Mouse (Mus musculus) kidney, postnatal 0 days (tissue): Measurements from ENCODE around the gene Iffo2. TPM values are rescaled to one million over a fixed set of nuclear protein-coding genes. Genes with fewer than 3 reads are reported as not detected.

Experiments used
- ATAC-seq: fragments of 200-750 bp; cut with Nextera tagmentation; replicated peaks from 2 replicates; pipeline ENCODE4 v1.8.0; 2017; ENCODE audit warnings: low read depth, moderate number of reproducible peaks, moderate TSS enrichment, moderate library complexity; ENCODE audit not compliant: low FRiP score
- DNase-seq: peaks from one replicate; pipeline ENCODE4 v3.0.0-alpha.2; 2016; ENCODE audit warnings: low spot score
- H3K27ac ChIP-seq: fragments of 300-500 bp; sonication (generic); 2 replicates; pipeline ENCODE4 v1.5.1; 2014; ENCODE audit warnings: mild to moderate bottlenecking
- H3K27me3 ChIP-seq: fragments of 300-500 bp; sonication (generic); 2 replicates; pipeline ENCODE4 v1.6.1; 2014; ENCODE audit warnings: low read length, mixed read lengths; ENCODE audit not compliant: insufficient read depth
- H3K36me3 ChIP-seq: fragments of 300-500 bp; sonication (generic); 2 replicates; pipeline ENCODE4 v1.6.1; 2014; ENCODE audit warnings: low read length, mixed read lengths; ENCODE audit not compliant: insufficient read depth
- H3K4me1 ChIP-seq: fragments of 300-500 bp; sonication (generic); replicated peaks from 2 replicates; pipeline ENCODE4 v1.6.1; 2014; ENCODE audit warnings: antibody characterized with exemption, low read length, mixed read lengths; ENCODE audit not compliant: insufficient read depth
- H3K4me2 ChIP-seq: fragments of 300-500 bp; sonication (generic); 2 replicates; pipeline ENCODE4 v1.6.1; 2014; ENCODE audit warnings: mild to moderate bottlenecking, low read length, moderate library complexity, mixed read lengths
- H3K4me3 ChIP-seq: fragments of 300-500 bp; sonication (generic); replicated peaks from 2 replicates; pipeline ENCODE4 v1.5.1; 2014; ENCODE audit warnings: low read depth, low read length
- H3K9ac ChIP-seq: fragments of 300-500 bp; sonication (generic); 2 replicates; pipeline ENCODE4 v1.6.1; 2014; ENCODE audit warnings: low read depth, low read length
- H3K9me3 ChIP-seq: fragments of 300-500 bp; sonication (generic); replicated peaks from 2 replicates; pipeline ENCODE4 v1.6.1; 2016; ENCODE audit warnings: low read length, inconsistent platforms, mixed read lengths
- CTCF ChIP-seq: IDR thresholded peaks from 2 replicates; pipeline ENCODE4 v1.5.1; 2016; ENCODE audit warnings: antibody characterized with exemption, low read depth, mild to moderate bottlenecking, moderate library complexity
- WGBS: fragments of 180-500 bp; shearing (Covaris S2); extraction: QIAGEN DNeasy Blood & Tissue Kit; methylation state at CpG from one replicate; pipeline ENCODE4 v1.1.7; 2014; 5-methylcytosine and 5-hydroxymethylcytosine counted together
- polyA plus RNA-seq: library from polyadenylated mRNA; unstranded; fragments of >200 nt; fragmentation: Nextera tagmentation; extraction: Ambion mirVana; gene quantifications from 2 replicates; pipeline ENCODE4 v1.2.1, GENCODE M21; 2015

Gene Iffo2
- polyA plus RNA-seq, 1 experiment from 2014 or later: 4.8 TPM

DNA sequence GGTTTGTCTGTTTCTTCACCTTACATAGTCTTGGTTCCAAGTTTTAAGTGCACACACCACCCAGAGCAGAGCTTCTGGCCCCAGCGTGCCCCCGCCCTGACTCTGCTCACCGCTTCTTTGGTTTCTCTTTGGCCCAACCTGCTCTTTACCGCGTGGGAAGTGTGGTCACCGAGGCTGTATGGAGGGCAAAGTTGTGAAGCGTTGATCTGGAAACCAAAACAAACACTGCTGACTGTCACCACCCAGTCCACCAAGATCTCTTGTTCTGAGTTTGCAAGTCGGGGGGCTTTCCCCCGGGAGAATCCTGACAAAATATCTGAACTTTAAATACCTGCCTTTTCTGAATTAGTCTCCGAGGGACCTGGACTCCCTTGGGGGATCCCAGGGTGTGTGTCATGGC, 48.7 kb downstream of the Iffo2 start:
- no peaks in the 10 kb centered on the region for H3K9me3 ChIP-seq
- H3K4me3 ChIP-seq: no peak overlapping the region
- TF ChIP-seq CTCF: no peak
- H3K36me3 ChIP-seq: no peaks in the 10 kb centered on the region
- peak overlapping the region; percentile 89 for H3K27ac ChIP-seq
- peak overlapping the region; percentile 42 for H3K4me2 ChIP-seq
- 16% methylated on average over 10 of the region's 10 CpGs for WGBS
- no peaks in the 10 kb centered on the region for H3K27me3 ChIP-seq
- peaks cover 66% of the 10 kb centered on the region for H3K4me1 ChIP-seq
- peak; percentile 35 for DNase-seq
- peak overlapping the region; percentile 40; the same call in 1 of the 2 replicates for H3K9ac ChIP-seq
- no peak for ATAC-seq

DNA sequence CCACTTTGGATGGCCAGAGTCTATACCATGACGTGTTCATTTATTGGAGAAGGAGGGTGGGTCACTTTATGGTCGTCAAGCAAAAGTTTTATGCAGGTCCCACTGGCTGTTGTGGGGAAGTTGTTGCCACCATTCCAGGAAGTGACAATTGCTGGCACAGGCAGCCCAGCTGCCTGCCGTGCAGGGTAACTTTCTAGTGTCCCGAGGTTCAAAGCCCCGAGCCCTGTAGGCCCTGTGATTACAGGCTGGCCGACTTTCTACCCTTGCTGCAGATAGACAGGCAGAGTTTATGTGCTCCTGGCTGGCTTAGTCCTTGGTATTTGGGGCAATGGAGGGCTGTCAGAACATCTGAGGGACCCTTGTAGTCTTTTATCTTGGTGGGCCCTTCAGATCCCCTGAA, 49.1 kb downstream of the Iffo2 start:
- Histone ChIP-seq H3K27me3 (no peaks in the 10 kb centered on the region), H3K4me2 (peak overlapping the region; percentile 48; the same call in 1 of the 2 replicates), H3K27ac (peak overlapping the region; percentile 89), H3K9me3 (no peaks in the 10 kb centered on the region), H3K4me1 (peaks cover 66% of the 10 kb centered on the region), H3K4me3 (no peak overlapping the region), H3K36me3 (no peaks in the 10 kb centered on the region), H3K9ac (no peak overlapping the region)
- no peak for DNase-seq
- TF ChIP-seq CTCF: no peak
- no peak for ATAC-seq
- 33% methylated on average over 6 of the region's 6 CpGs for WGBS

DNA sequence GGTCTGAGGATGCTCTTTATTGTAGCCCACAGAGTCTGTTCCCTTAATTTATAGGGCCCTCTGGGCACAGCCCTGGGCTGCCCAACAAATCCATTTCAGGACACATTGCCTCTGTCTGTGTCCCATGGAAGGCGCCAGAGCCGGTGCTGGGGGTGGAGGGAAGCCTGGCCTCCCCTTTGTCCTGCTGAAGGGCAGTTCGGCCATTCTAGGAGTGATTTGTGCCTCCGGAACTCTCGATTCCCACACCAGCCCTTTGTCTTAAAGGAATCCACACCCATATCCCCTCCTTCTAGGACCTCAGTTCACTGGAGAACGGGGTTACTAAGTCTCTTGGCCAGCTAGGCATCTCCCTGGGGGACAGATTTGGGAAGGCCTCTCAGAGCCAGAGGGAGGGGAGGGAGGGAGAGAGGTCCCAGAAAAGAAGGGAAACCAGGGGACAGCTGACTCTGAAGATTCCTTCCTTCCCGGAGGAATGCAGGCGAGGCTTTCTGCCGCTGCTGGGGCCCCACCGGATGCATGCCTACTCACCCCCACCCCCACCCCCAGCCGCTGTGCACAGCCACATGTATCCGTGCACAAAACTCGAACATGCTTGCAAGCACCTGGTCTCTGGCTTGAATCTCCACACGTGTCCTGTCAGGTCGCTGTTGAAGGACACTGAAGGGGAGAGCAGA, 50.5 kb downstream of the Iffo2 start:
- WGBS: 5% methylated on average over 15 of the region's 15 CpGs

DNA sequence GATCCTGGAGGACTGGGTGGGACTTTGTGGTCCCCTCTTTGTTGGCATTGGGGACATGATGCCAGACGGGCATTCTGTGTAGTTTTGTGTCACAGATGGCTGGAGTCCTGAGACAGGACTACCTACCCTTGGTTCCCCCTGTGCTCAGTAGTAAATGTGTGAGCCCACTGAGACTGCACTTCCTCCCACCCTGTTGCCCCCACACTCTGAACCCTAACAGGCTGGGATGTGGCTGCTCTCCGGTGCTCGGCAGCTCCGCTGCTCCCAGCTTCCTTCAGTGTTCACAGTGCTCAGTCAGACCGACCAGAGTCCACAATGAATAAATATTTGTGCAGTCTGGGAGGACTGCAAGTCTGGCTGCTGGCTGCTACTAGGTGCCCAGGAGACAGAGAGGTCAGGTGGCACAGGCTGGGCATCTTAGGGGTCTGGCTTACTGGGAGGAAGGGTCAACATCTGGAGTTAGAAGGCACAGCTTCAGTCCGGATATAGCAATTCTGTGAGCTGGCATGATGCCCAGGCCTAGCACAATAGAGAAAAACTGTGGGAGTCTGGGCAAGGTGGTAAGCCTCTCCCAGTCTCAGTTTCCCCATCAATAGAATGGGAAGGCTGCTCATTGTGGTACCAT, 51.2 kb downstream of the Iffo2 start:
- H3K4me1 ChIP-seq: peaks cover 66% of the 10 kb centered on the region
- WGBS: 11% methylated on average over 6 of the region's 6 CpGs

More for the DNA sequence above, 50.5 kb downstream of the Iffo2 start:
- peak overlapping the region; percentile 47; the same call in 1 of the 2 replicates for H3K9ac ChIP-seq
- peak overlapping the region; percentile 89 for H3K27ac ChIP-seq
- peak overlapping the region; percentile 48 for H3K4me2 ChIP-seq
- peaks cover 67% of the 10 kb centered on the region for H3K4me1 ChIP-seq
- no peaks in the 10 kb centered on the region for H3K36me3 ChIP-seq
- no peaks in the 10 kb centered on the region for H3K9me3 ChIP-seq
- no peaks in the 10 kb centered on the region for H3K27me3 ChIP-seq
- ATAC-seq: no peak; the same call in 1 of the 2 replicates
- H3K4me3 ChIP-seq: no peak overlapping the region
- DNase-seq: peak; percentile 95
- no peak for TF ChIP-seq CTCF

DNA sequence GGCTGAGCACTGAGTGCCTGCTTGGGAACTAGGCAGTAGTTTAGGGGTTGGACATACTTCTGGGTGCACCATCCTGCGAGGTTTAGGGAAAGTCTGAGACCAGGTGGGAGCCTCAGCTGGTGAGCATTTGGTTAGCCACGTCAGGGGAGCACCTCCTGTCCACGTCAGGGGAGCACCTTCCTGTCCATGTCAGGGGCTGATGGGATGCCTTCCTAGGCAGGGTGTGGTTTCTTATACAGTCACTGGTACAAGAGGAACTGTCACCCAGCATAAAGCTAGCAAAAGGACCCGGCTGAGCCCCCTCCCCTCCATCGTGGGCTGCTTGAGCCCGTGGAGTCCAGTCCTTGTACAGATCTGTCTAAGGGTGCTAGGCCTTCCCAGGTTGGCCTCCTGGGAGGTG, 52.0 kb downstream of the Iffo2 start:
- Histone ChIP-seq H3K36me3 (no peaks in the 10 kb centered on the region), H3K4me2 (no peak overlapping the region), H3K9ac (0 out of 2 replicates have a peak overlapping the region, but pooled peaks have one; percentile 8), H3K9me3 (no peaks in the 10 kb centered on the region), H3K4me1 (peaks cover 66% of the 10 kb centered on the region), H3K27me3 (no peaks in the 10 kb centered on the region), H3K27ac (peak overlapping the region; percentile 89), H3K4me3 (no peak overlapping the region)
- 72% methylated on average over 6 of the region's 6 CpGs for WGBS
- TF ChIP-seq CTCF: no peak
- ATAC-seq (no peak), DNase-seq (no peak)

More for the DNA sequence above, 51.2 kb downstream of the Iffo2 start:
- ATAC-seq: no peak
- TF ChIP-seq CTCF: no peak
- Histone ChIP-seq H3K9ac (peak overlapping the region; percentile 47; the same call in 1 of the 2 replicates), H3K36me3 (no peaks in the 10 kb centered on the region), H3K27ac (peak overlapping the region; percentile 89), H3K4me2 (peak overlapping the region; percentile 48), H3K27me3 (no peaks in the 10 kb centered on the region), H3K9me3 (no peaks in the 10 kb centered on the region), H3K4me3 (no peak overlapping the region; the same call in 1 of the 2 replicates)
- no peak for DNase-seq

DNA sequence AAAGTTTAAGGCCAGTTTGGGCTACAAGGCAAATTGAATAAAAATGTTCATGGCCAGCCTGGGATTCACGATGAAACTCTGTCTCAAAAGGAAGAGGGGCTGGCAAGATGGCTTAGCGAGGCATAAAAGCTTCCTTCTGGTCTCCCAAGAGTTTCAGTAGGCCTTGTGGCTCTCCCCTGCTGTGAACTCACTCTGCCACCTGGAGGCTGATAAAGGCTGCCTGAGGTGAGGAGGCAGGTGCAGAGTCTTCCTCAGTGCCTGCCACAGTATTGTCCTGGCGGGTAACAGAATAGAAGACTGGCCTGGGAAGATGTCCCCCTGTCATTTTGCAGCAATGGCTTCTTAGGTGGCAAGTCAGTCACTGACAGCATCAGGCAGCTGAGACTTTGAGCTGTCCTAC, 52.6 kb downstream of the Iffo2 start:
- peak; percentile 48; the same call in 1 of the 2 replicates for TF ChIP-seq CTCF
- H3K4me3 ChIP-seq: no peak overlapping the region
- no peak overlapping the region for H3K4me2 ChIP-seq
- WGBS: 64% methylated on average over 3 of the region's 3 CpGs
- H3K27ac ChIP-seq: 0 out of 2 replicates have a peak overlapping the region, but pooled peaks have one; percentile 13
- DNase-seq (no peak), ATAC-seq (no peak)
- H3K9me3 ChIP-seq: no peaks in the 10 kb centered on the region
- H3K36me3 ChIP-seq: no peaks in the 10 kb centered on the region
- 0 out of 2 replicates have a peak overlapping the region, but pooled peaks have one; percentile 8 for H3K9ac ChIP-seq
- H3K4me1 ChIP-seq: peaks cover 69% of the 10 kb centered on the region
- no peaks in the 10 kb centered on the region for H3K27me3 ChIP-seq
